Mouse (Mus musculus) stomach, postnatal 0 days (tissue): ENCODE results near the gene Arih2. TPM values are rescaled to one million over a fixed set of nuclear protein-coding genes. Genes with fewer than 3 reads are reported as not detected.
A peak's percentile ranks its signal among the peaks of the same experiment; 100 is the strongest.

Experiments
- ATAC-seq: fragments of 200-750 bp; cut with Nextera tagmentation; 2 replicates; pipeline ENCODE4 v1.8.0; 2017; ENCODE audit not compliant: low FRiP score, low TSS enrichment
- DNase-seq: peaks from one replicate; pipeline ENCODE4 v3.0.0-alpha.2; 2016; ENCODE audit warnings: low spot score
- H3K27ac ChIP-seq: fragments of 300-500 bp; sonication (generic); replicated peaks from 2 replicates; pipeline ENCODE4 v1.5.1; 2014; ENCODE audit warnings: mild to moderate bottlenecking, control low read depth
- H3K27me3 ChIP-seq: fragments of 300-500 bp; sonication (generic); 2 replicates; pipeline ENCODE4 v1.6.1; 2014; ENCODE audit warnings: low read length; ENCODE audit not compliant: control insufficient read depth, insufficient read depth
- H3K36me3 ChIP-seq: fragments of 300-500 bp; sonication (generic); 2 replicates; pipeline ENCODE4 v1.6.1; 2014; ENCODE audit warnings: low read length, mixed read lengths; ENCODE audit not compliant: control insufficient read depth, insufficient read depth
- H3K4me1 ChIP-seq: fragments of 300-500 bp; sonication (generic); replicated peaks from 2 replicates; pipeline ENCODE4 v1.6.1; 2014; ENCODE audit warnings: antibody characterized with exemption; ENCODE audit not compliant: control insufficient read depth, insufficient read depth
- H3K4me2 ChIP-seq: fragments of 300-500 bp; sonication (generic); replicated peaks from 2 replicates; pipeline ENCODE4 v1.6.1; 2014; ENCODE audit warnings: low read depth, mild to moderate bottlenecking, control low read depth, moderate library complexity
- H3K4me3 ChIP-seq: fragments of 300-500 bp; sonication (generic); 2 replicates; pipeline ENCODE4 v1.5.1; 2014; ENCODE audit warnings: low read depth, low read length, control low read depth
- H3K9ac ChIP-seq: fragments of 300-500 bp; sonication (generic); 2 replicates; pipeline ENCODE4 v1.6.1; 2014; ENCODE audit warnings: mild to moderate bottlenecking, low read length, control low read depth, mixed read lengths
- H3K9me3 ChIP-seq: fragments of 300-500 bp; sonication (generic); 2 replicates; pipeline ENCODE4 v1.6.1; 2016; ENCODE audit warnings: low read length; ENCODE audit not compliant: control insufficient read depth
- CTCF ChIP-seq: IDR thresholded peaks from 2 replicates; pipeline ENCODE4 v1.5.1; 2016; ENCODE audit warnings: antibody characterized with exemption, low read depth, mild to moderate bottlenecking, moderate library complexity
- EP300 ChIP-seq: optimal IDR thresholded peaks from 2 replicates; pipeline ENCODE3; 2016; ENCODE audit warnings: antibody characterized with exemption
- WGBS: fragments of 180-500 bp; shearing (Covaris S2); extraction: QIAGEN DNeasy Blood & Tissue Kit; methylation state at CpG from one replicate; pipeline ENCODE4 v1.1.7; 2014; 5-methylcytosine and 5-hydroxymethylcytosine counted together
- polyA plus RNA-seq: library from polyadenylated mRNA; unstranded; fragments of >200 nt; fragmentation: Nextera tagmentation; extraction: Ambion mirVana; gene quantifications from 2 replicates; pipeline ENCODE4 v1.2.1, GENCODE M21; 2015

Arih2 gene
- polyA plus RNA-seq: 25.1 and 27.2 TPM in 2 replicates

DNA sequence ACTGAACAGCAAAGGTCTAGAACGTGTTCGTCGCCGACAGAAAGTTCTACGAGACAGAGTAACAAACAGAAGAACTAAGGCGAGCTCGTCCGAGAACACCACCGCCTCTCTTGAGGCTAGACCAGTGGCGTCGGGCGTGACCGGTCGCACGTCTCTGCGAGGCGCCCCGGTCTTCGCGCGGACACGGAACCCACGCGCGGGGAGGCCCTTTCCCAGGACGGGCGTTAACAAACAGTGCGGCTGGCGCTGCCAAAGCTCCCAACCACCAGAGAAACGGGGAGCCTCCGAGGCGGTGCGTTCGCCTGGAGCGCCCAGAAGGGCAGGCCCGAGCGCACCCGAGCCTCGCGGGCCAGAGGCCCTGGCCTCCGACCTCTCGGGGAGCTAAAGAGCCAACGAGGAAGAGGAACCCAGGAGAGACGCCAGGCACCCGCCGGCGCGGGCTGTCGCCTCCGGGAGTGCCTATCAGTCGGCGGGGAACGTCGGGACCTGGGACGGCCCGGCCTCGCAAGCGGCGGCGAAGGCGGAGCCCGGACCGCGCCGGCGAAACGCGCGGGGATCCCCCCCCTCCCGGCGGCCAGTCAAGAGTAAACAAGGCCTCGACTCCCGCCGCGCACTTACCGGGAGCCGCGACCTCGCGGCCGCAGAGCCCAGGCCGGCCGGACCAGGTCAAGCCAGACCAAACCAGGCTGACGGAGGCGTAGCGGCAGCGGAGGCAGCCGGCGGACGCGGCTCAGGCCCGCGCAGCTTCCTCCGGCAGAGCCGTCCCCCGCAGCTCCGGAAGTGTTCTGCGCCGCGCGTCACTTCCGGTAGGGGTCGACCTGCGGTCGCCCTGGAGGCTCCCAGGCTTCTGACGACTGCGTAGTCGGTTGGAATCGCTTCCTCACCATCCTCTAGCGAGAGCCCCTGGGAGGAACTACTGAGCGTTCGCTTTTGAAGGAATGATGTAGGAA, at the start of gene Arih2:
Gene Arih2 (minus strand): TSS at position 776 of the 950 bp plus-strand sequence.
- 0 out of 2 replicates have a peak, but pooled peaks cover 2% of the 10 kb centered on the region for H3K4me1 ChIP-seq
- WGBS: under 1% methylated on average over 101 of the region's 112 CpGs
- H3K27ac ChIP-seq: peak within 1 kb of the TSS; percentile 99
- TF ChIP-seq CTCF (no peak; the same call in 1 of the 2 replicates), EP300 (peak; percentile 43)
- peak; percentile 98 for ATAC-seq
- H3K9ac ChIP-seq: peak within 1 kb of the TSS; percentile 96
- no peaks in the 10 kb centered on the region for H3K9me3 ChIP-seq
- peak; percentile 93 for DNase-seq
- peak within 1 kb of the TSS; percentile 73 for H3K4me2 ChIP-seq
- no peaks in the 10 kb centered on the region for H3K27me3 ChIP-seq
- no peaks in the 10 kb centered on the region for H3K36me3 ChIP-seq
- peak within 1 kb of the TSS; percentile 92 for H3K4me3 ChIP-seq

- ATAC-seq (no peak), DNase-seq (no peak)
- Histone ChIP-seq H3K4me1 (peaks cover 9% of the 10 kb centered on the region), H3K4me3 (no peak overlapping the region), H3K36me3 (no peaks in the 10 kb centered on the region; the same call in 1 of the 2 replicates), H3K4me2 (no peak overlapping the region), H3K9ac (no peak overlapping the region), H3K27me3 (no peaks in the 10 kb centered on the region), H3K27ac (no peak overlapping the region), H3K9me3 (no peaks in the 10 kb centered on the region)
- 76% methylated on average over 1 of the region's 1 CpGs for WGBS
- no peak for TF ChIP-seq CTCF
- TF ChIP-seq EP300: no peak
These were observed 45.3 kb upstream of the Arih2 start for GRCm38 (mm10) chr9:108694533-108694932.

DNA sequence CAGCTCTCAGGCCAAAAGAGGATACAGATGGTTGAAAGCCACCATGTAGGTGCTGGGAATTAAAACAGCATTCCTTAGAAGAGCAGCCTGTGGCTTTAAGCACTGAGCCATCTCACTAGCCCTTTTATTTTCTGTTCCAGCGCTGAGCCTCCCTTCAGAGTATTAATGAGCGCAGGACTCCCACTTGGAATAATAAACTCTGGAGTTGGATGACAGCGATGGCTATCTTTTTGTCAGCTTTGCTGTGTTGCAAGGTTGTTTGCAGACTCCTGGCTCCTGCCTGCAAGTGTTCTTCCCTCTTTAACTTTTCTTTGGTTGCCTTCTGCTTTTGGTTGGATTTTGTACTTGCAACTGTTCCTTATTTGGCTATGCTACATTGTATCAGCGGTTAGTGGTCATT, 44.8 kb upstream of the Arih2 start:
- ATAC-seq (no peak), DNase-seq (no peak)
- Histone ChIP-seq H3K4me1 (peaks cover 9% of the 10 kb centered on the region), H3K9me3 (no peaks in the 10 kb centered on the region), H3K4me3 (no peak overlapping the region), H3K4me2 (peak overlapping the region; percentile 98), H3K27me3 (no peaks in the 10 kb centered on the region), H3K9ac (no peak overlapping the region), H3K27ac (no peak overlapping the region), H3K36me3 (no peaks in the 10 kb centered on the region)
- TF ChIP-seq EP300: no peak
- no peak for TF ChIP-seq CTCF
- WGBS: 71% methylated on average over 4 of the region's 4 CpGs

- H3K36me3 ChIP-seq: no peaks in the 10 kb centered on the region
- peak; percentile 71 for DNase-seq
- TF ChIP-seq EP300: no peak
- TF ChIP-seq CTCF: peak; percentile 51
- peak overlapping the region; percentile 98 for H3K4me2 ChIP-seq
- WGBS: under 1% methylated on average over 72 of the region's 92 CpGs
- peaks cover 9% of the 10 kb centered on the region for H3K4me1 ChIP-seq
- peak overlapping the region; percentile 90 for H3K27ac ChIP-seq
- H3K27me3 ChIP-seq: no peaks in the 10 kb centered on the region
- H3K4me3 ChIP-seq: peak overlapping the region; percentile 82
- H3K9ac ChIP-seq: peak overlapping the region; percentile 86
- ATAC-seq: peak; percentile 57
- H3K9me3 ChIP-seq: no peaks in the 10 kb centered on the region
These were observed 43.2 kb upstream of the Arih2 start for GRCm38 (mm10) chr9:108692226-108693041.

DNA sequence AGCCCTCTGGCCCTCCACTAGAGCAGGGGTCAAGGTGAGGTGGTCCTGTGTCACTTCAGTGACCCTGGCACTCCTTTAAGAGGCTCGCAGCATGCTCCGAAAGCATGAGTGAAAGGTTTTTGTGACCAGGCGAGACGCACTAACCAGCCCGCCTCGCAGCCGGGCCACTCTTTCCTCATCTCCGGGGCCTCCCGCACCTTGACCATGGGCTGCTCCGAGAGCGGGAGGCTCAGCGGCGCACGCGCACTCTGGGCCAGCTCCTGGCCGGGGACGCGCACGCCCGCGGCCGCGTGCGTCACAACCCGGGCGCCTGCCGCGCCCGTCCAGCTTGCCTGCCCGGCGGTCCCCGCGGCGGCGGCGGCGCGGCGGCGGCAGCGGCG, 42.6 kb upstream of the Arih2 start:
- under 1% methylated on average over 38 of the region's 42 CpGs for WGBS
- H3K4me1 ChIP-seq: peaks cover 9% of the 10 kb centered on the region
- no peaks in the 10 kb centered on the region for H3K27me3 ChIP-seq
- H3K36me3 ChIP-seq: no peaks in the 10 kb centered on the region
- no peaks in the 10 kb centered on the region for H3K9me3 ChIP-seq
- DNase-seq (peak; percentile 94), ATAC-seq (peak; percentile 93)
- H3K27ac ChIP-seq: peak overlapping the region; percentile 90
- peak overlapping the region; percentile 82 for H3K4me3 ChIP-seq
- TF ChIP-seq EP300 (no peak), CTCF (no peak)
- peak overlapping the region; percentile 98 for H3K4me2 ChIP-seq
- peak overlapping the region; percentile 86 for H3K9ac ChIP-seq
